Mouse (Mus musculus) ES-Bruce4 (cell line): ENCODE results near the gene Taok1. TPM values are rescaled to one million over a fixed set of nuclear protein-coding genes. Genes with fewer than 3 reads are reported as not detected.

Experiments used
- H3K27ac ChIP-seq: 2 replicates; pipeline ENCODE4 v1.5.1; 2012; ENCODE audit warnings: low read length, inconsistent platforms; ENCODE audit not compliant: insufficient read depth
- H3K27me3 ChIP-seq: 2 replicates; pipeline ENCODE4 v1.6.1; 2012; ENCODE audit warnings: mild to moderate bottlenecking, low read length, inconsistent platforms; ENCODE audit not compliant: control insufficient read depth, poor library complexity, insufficient read depth, severe bottlenecking
- H3K36me3 ChIP-seq: 2 replicates; pipeline ENCODE4 v1.6.1; 2012; ENCODE audit warnings: inconsistent platforms, mild to moderate bottlenecking, low read length, moderate library complexity; ENCODE audit not compliant: control insufficient read depth, poor library complexity, insufficient read depth, severe bottlenecking
- H3K4me1 ChIP-seq: one replicate; pipeline ENCODE4 v1.8.1; 2011; ENCODE audit warnings: low read length; ENCODE audit not compliant: control insufficient read depth, insufficient read depth
- H3K4me3 ChIP-seq: 2 replicates; pipeline ENCODE4 v1.5.1; 2011; ENCODE audit warnings: low read depth, mild to moderate bottlenecking, low read length
- H3K9ac ChIP-seq: 2 replicates; pipeline ENCODE4 v1.6.1; 2012; ENCODE audit warnings: low read depth, mild to moderate bottlenecking, inconsistent platforms; ENCODE audit not compliant: poor library complexity, severe bottlenecking
- H3K9me3 ChIP-seq: replicated peaks from 2 replicates; pipeline ENCODE4 v1.6.1; 2012; ENCODE audit warnings: mild to moderate bottlenecking, low read length, inconsistent platforms; ENCODE audit not compliant: control insufficient read depth, poor library complexity, insufficient read depth, severe bottlenecking
- CTCF ChIP-seq: IDR thresholded peaks from one replicate; pipeline ENCODE4 v1.8.1; 2011; ENCODE audit warnings: low read depth, low read length
- EP300 ChIP-seq: IDR thresholded peaks from 2 replicates; pipeline ENCODE4 v1.6.1; 2011; ENCODE audit warnings: low read depth, low read length; ENCODE audit not compliant: insufficient read depth
- POLR2A ChIP-seq: IDR thresholded peaks from one replicate; pipeline ENCODE4 v1.8.1; 2011; ENCODE audit warnings: low read length; ENCODE audit not compliant: insufficient read depth
- polyA plus RNA-seq: library from polyadenylated mRNA; stranded (reverse); fragments of >200 nt; gene quantifications from 2 replicates; pipeline ENCODE4 v1.2.4, GENCODE M21; 2011; ENCODE audit warnings: low read depth; ENCODE audit not compliant: missing spikeins, insufficient read depth, insufficient read length

Taok1 gene
- polyA plus RNA-seq, 1 experiment = 50.5 TPM

GRCm38 (mm10) chr11:77507426-77507825, 100.2 kb downstream of the Taok1 start:
- no peak overlapping the region for H3K9ac ChIP-seq
- no peaks in the 10 kb centered on the region for H3K9me3 ChIP-seq
- TF ChIP-seq EP300 (no peak), POLR2A (no peak), CTCF (no peak)
- peaks cover 30% of the 10 kb centered on the region for H3K36me3 ChIP-seq
- H3K4me1 ChIP-seq = peaks cover 7% of the 10 kb centered on the region
- H3K4me3 ChIP-seq = no peak overlapping the region
- H3K27me3 ChIP-seq = no peaks in the 10 kb centered on the region
- H3K27ac ChIP-seq = no peak overlapping the region

GRCm38 (mm10) chr11:77506941-77507340, 100.7 kb downstream of the Taok1 start:
- no peak overlapping the region for H3K27ac ChIP-seq

GRCm38 (mm10) chr11:77506273-77506672, 101.3 kb downstream of the Taok1 start:
- H3K4me1 ChIP-seq = peaks cover 7% of the 10 kb centered on the region
- no peak overlapping the region for H3K4me3 ChIP-seq
- H3K27me3 ChIP-seq = no peaks in the 10 kb centered on the region
- no peak overlapping the region for H3K9ac ChIP-seq
- H3K27ac ChIP-seq = no peak overlapping the region
- peaks cover 30% of the 10 kb centered on the region for H3K36me3 ChIP-seq
- no peaks in the 10 kb centered on the region for H3K9me3 ChIP-seq
- no peak for TF ChIP-seq CTCF
- TF ChIP-seq EP300 = no peak
- no peak for TF ChIP-seq POLR2A

More at GRCm38 (mm10) chr11:77506941-77507340, 100.7 kb downstream of the Taok1 start:
- Histone ChIP-seq H3K36me3 (peaks cover 30% of the 10 kb centered on the region), H3K4me3 (no peak overlapping the region), H3K9ac (no peak overlapping the region), H3K27me3 (no peaks in the 10 kb centered on the region), H3K9me3 (no peaks in the 10 kb centered on the region), H3K4me1 (peaks cover 7% of the 10 kb centered on the region)
- TF ChIP-seq CTCF (no peak), EP300 (no peak), POLR2A (no peak)

GRCm38 (mm10) chr11:77505291-77505980, 102.2 kb downstream of the Taok1 start:
- Histone ChIP-seq H3K27me3 (no peaks in the 10 kb centered on the region), H3K4me3 (no peak overlapping the region), H3K4me1 (peaks cover 8% of the 10 kb centered on the region), H3K9me3 (no peaks in the 10 kb centered on the region), H3K9ac (no peak overlapping the region), H3K27ac (no peak overlapping the region), H3K36me3 (peaks cover 35% of the 10 kb centered on the region)
- no peak for TF ChIP-seq EP300
- TF ChIP-seq POLR2A = no peak
- TF ChIP-seq CTCF = no peak

- Histone ChIP-seq H3K9ac (no peak overlapping the region), H3K27ac (no peak overlapping the region), H3K9me3 (no peaks in the 10 kb centered on the region), H3K4me3 (no peak overlapping the region), H3K36me3 (peaks cover 35% of the 10 kb centered on the region), H3K4me1 (peaks cover 9% of the 10 kb centered on the region), H3K27me3 (no peaks in the 10 kb centered on the region)
- no peak for TF ChIP-seq POLR2A
- no peak for TF ChIP-seq CTCF
- no peak for TF ChIP-seq EP300
Observed at GRCm38 (mm10) chr11:77504377-77504776, 103.2 kb downstream of the Taok1 start.

- TF ChIP-seq POLR2A (no peak), EP300 (0 out of 2 replicates have a peak, but pooled peaks have one; percentile 29), CTCF (no peak)
Observed at GRCm38 (mm10) chr11:77503511-77503910, 104.1 kb downstream of the Taok1 start.

More at GRCm38 (mm10) chr11:77503511-77503910, 104.1 kb downstream of the Taok1 start:
- peak overlapping the region; percentile 42 for H3K27ac ChIP-seq
- peaks cover 35% of the 10 kb centered on the region for H3K36me3 ChIP-seq
- no peak overlapping the region for H3K4me3 ChIP-seq
- no peaks in the 10 kb centered on the region for H3K27me3 ChIP-seq
- no peak overlapping the region for H3K9ac ChIP-seq
- no peaks in the 10 kb centered on the region for H3K9me3 ChIP-seq
- H3K4me1 ChIP-seq = peaks cover 13% of the 10 kb centered on the region
